Mouse (Mus musculus) CH12.LX (cell line): ENCODE results near the gene Rnf126. TPM values are rescaled to one million over a fixed set of nuclear protein-coding genes. Genes with fewer than 3 reads are reported as not detected.

ENCODE experiments used
- DNase-seq: peaks from one replicate; pipeline ENCODE4 v3.0.0-alpha.2; 2013; ENCODE audit errors: extremely low read depth
- H3K27ac ChIP-seq: 2 replicates; pipeline ENCODE4 v1.5.1; 2012; ENCODE audit warnings: low read depth, mild to moderate bottlenecking, control low read depth, moderate library complexity; ENCODE audit not compliant: insufficient read depth
- H3K27me3 ChIP-seq: replicated peaks from 2 replicates; pipeline ENCODE3; 2012; ENCODE audit warnings: inconsistent platforms
- H3K36me3 ChIP-seq, 2 experiments: replicated peaks in 1 of 2; 2 replicates each; pipeline versions ENCODE3 to v1.6.1; 2012; ENCODE audit warnings: inconsistent platforms in 1 of 2, low read length in 1 of 2, mild to moderate bottlenecking in 1 of 2, mixed read lengths in 1 of 2, moderate library complexity in 1 of 2; ENCODE audit not compliant: control insufficient read depth in 1 of 2, insufficient read depth in 1 of 2
- H3K4me1 ChIP-seq, 2 experiments: 2 replicates each; pipeline ENCODE4 v1.6.1; 2012; ENCODE audit warnings: inconsistent platforms in 1 of 2, moderate library complexity in 1 of 2; ENCODE audit not compliant: insufficient read depth in 2 of 2, control insufficient read depth in 1 of 2
- H3K4me2 ChIP-seq: 2 replicates; pipeline ENCODE4 v1.6.1; 2012; ENCODE audit warnings: low read depth, mild to moderate bottlenecking, control low read depth; ENCODE audit not compliant: poor library complexity, insufficient read depth, severe bottlenecking
- H3K4me3 ChIP-seq, 3 experiments: fragments of 150-350 bp in 1 of 3; sonication (generic) in 1 of 3; replicated peaks in 1 of 3; 2 replicates each; pipeline versions ENCODE3 to v1.5.1; 2011 to 2012; ENCODE audit warnings: low read depth in 2 of 3, low read length in 2 of 3, mild to moderate bottlenecking in 2 of 3, moderate library complexity in 2 of 3, control low read depth in 1 of 3, improper control_type of control experiment in 1 of 3, inconsistent platforms in 1 of 3, mixed read lengths in 1 of 3; ENCODE audit not compliant: poor library complexity in 1 of 3
- H3K79me2 ChIP-seq: replicated peaks from 2 replicates; pipeline ENCODE4 v1.6.1; 2012; ENCODE audit warnings: mild to moderate bottlenecking, moderate library complexity; ENCODE audit not compliant: control insufficient read depth, poor library complexity, insufficient read depth, severe bottlenecking; ENCODE audit errors: extremely low read depth
- H3K9ac ChIP-seq: 2 replicates; pipeline ENCODE4 v1.6.1; 2012; ENCODE audit warnings: low read depth, mild to moderate bottlenecking, control low read depth, moderate library complexity; ENCODE audit not compliant: insufficient read depth
- H3K9me3 ChIP-seq: replicated peaks from 2 replicates; pipeline ENCODE3; 2012; ENCODE audit warnings: low read length, inconsistent platforms, mixed read lengths
- CHD1 ChIP-seq: IDR thresholded peaks from 2 replicates; pipeline ENCODE4 v1.6.1; 2012; ENCODE audit warnings: low read depth, low read length, improper control_type of control experiment, inconsistent platforms
- CHD2 ChIP-seq: IDR thresholded peaks from 2 replicates; pipeline ENCODE4 v1.6.1; 2011; ENCODE audit warnings: low read length, improper control_type of control experiment
- CTCF ChIP-seq, 2 experiments: IDR thresholded peaks in 1 of 2; conservative IDR thresholded peaks in 1 of 2; 2 replicates each; pipeline ENCODE4 v1.5.1; 2011 to 2012; ENCODE audit warnings: low read depth in 2 of 2, low read length in 2 of 2, improper control_type of control experiment in 1 of 2, inconsistent platforms in 1 of 2, mild to moderate bottlenecking in 1 of 2, moderate library complexity in 1 of 2
- E2F4 ChIP-seq: IDR thresholded peaks from 2 replicates; pipeline ENCODE4 v1.6.1; 2011; ENCODE audit warnings: low read depth, low read length, improper control_type of control experiment; ENCODE audit not compliant: insufficient replicate concordance
- EP300 ChIP-seq: IDR thresholded peaks from 2 replicates; pipeline ENCODE4 v1.6.1; 2011; ENCODE audit warnings: low read length, improper control_type of control experiment
- IRF4 ChIP-seq: IDR thresholded peaks from 2 replicates; pipeline ENCODE4 v1.6.1; 2014; ENCODE audit warnings: low read depth, mild to moderate bottlenecking, inconsistent platforms, low read length, improper control_type of control experiment
- MAX ChIP-seq: IDR thresholded peaks from 2 replicates; pipeline ENCODE4 v1.6.1; 2011; ENCODE audit warnings: low read length, improper control_type of control experiment
- MEF2A ChIP-seq: IDR thresholded peaks from 2 replicates; pipeline ENCODE4 v1.6.1; 2014; ENCODE audit warnings: low read depth, mild to moderate bottlenecking, inconsistent platforms, low read length, improper control_type of control experiment, borderline replicate concordance
- MYC ChIP-seq: IDR thresholded peaks from 2 replicates; pipeline ENCODE4 v1.6.1; 2011; ENCODE audit warnings: low read depth, mild to moderate bottlenecking, improper control_type of control experiment, low read length
- NELFE ChIP-seq: IDR thresholded peaks from 2 replicates; pipeline ENCODE4 v1.6.1; 2011; ENCODE audit warnings: low read depth, low read length, improper control_type of control experiment
- NRF1 ChIP-seq: IDR thresholded peaks from 2 replicates; pipeline ENCODE4 v1.6.1; 2014; ENCODE audit warnings: low read depth, mild to moderate bottlenecking, inconsistent platforms, low read length, improper control_type of control experiment, moderate library complexity
- POLR2A ChIP-seq: IDR thresholded peaks from 2 replicates; pipeline ENCODE4 v1.6.1; 2011; ENCODE audit warnings: low read depth, mild to moderate bottlenecking, improper control_type of control experiment, low read length
- POLR2AphosphoS2 ChIP-seq: IDR thresholded peaks from 2 replicates; pipeline ENCODE4 v1.6.1; 2011; ENCODE audit warnings: low read depth, low read length, improper control_type of control experiment
- RAD21 ChIP-seq: IDR thresholded peaks from 2 replicates; pipeline ENCODE4 v1.6.1; 2011; ENCODE audit warnings: low read depth, mild to moderate bottlenecking, low read length, improper control_type of control experiment, moderate library complexity
- RCOR1 ChIP-seq: conservative IDR thresholded peaks from 2 replicates; pipeline ENCODE4 v1.6.1; 2012; ENCODE audit warnings: low read depth, mild to moderate bottlenecking, inconsistent platforms, low read length, improper control_type of control experiment
- SMC3 ChIP-seq: IDR thresholded peaks from 2 replicates; pipeline ENCODE4 v1.6.1; 2011; ENCODE audit warnings: low read depth, low read length, improper control_type of control experiment
- TBP ChIP-seq: conservative IDR thresholded peaks from 2 replicates; pipeline ENCODE4 v1.6.1; 2011; ENCODE audit warnings: low read depth, low read length, improper control_type of control experiment
- TCF12 ChIP-seq: IDR thresholded peaks from 2 replicates; pipeline ENCODE4 v1.6.1; 2014; ENCODE audit warnings: low read depth, mild to moderate bottlenecking, inconsistent platforms, low read length, improper control_type of control experiment
- USF2 ChIP-seq: conservative IDR thresholded peaks from 2 replicates; pipeline ENCODE4 v1.6.1; 2011; ENCODE audit warnings: low read depth, low read length, improper control_type of control experiment
- dilution Hi-C: fragments of 300-500 bp; cut with MboI; formaldehyde crosslinking; loops from 2 replicates; pipeline ENCODE4 v1.14.3; 2020; ENCODE audit warnings: low sequenced_read_pairs; ENCODE audit not compliant: extremely low pct_unique_long_range_greater_than_20kb, extremely low pct_ligation_motif_present
- in situ Hi-C: fragments of 300-500 bp; cut with MboI; formaldehyde crosslinking; loops from 3 replicates; pipeline ENCODE4 v1.14.3; 2019; ENCODE audit warnings: low sequenced_read_pairs, low pct_ligation_motif_present, low pct_unique_long_range_greater_than_20kb, mixed read lengths
- polyA plus RNA-seq: library from polyadenylated mRNA; unstranded; fragments of >175 nt; gene quantifications from 2 replicates; pipeline ENCODE4 v1.2.1, GENCODE M21; 2012; ENCODE audit warnings: low read depth; ENCODE audit not compliant: insufficient read length
- total RNA-seq, 2 experiments: library from RNA; depleted of rRNA; stranded (reverse); fragments of 300-350 nt in 1 of 2; fragments of >200 nt in 1 of 2; gene quantifications; 2 replicates each; pipeline ENCODE4 v1.2.3; 2012 to 2014

Rnf126 gene
- total and polyA plus RNA-seq, 3 experiments, result 32.4 to 112 (median 67.9) TPM

GRCm38 (mm10) chr10:79728323-79729249 is 38.2 kb downstream of the Rnf126 start:
- Histone ChIP-seq H3K27ac (no peak overlapping the region), H3K4me1 (peaks cover 7 to 8% of the 10 kb centered on the region in 2 experiments), H3K27me3 (peaks cover 16% of the 10 kb centered on the region), H3K79me2 (no peaks in the 10 kb centered on the region), H3K9ac (no peak overlapping the region), H3K36me3 (peaks cover 4 to 15% of the 10 kb centered on the region in 2 experiments), H3K4me3 (no peak overlapping the region), H3K4me2 (no peak overlapping the region), H3K9me3 (peaks cover 6% of the 10 kb centered on the region)
- no peak for TF ChIP-seq POLR2AphosphoS2
- TF ChIP-seq USF2, result no peak
- no peak for TF ChIP-seq MEF2A
- no peak for TF ChIP-seq EP300
- TF ChIP-seq POLR2A, result no peak
- no peak for TF ChIP-seq TCF12
- no peak for TF ChIP-seq E2F4
- no peak for TF ChIP-seq CHD1
- TF ChIP-seq NRF1, result no peak
- TF ChIP-seq TBP, result no peak
- no peak for TF ChIP-seq MAX
- TF ChIP-seq NELFE, result no peak
- no peak for TF ChIP-seq CHD2
- dilution Hi-C loops, result no loop called here
- in situ Hi-C loops, result no loop called here
- no peak for DNase-seq

DNA sequence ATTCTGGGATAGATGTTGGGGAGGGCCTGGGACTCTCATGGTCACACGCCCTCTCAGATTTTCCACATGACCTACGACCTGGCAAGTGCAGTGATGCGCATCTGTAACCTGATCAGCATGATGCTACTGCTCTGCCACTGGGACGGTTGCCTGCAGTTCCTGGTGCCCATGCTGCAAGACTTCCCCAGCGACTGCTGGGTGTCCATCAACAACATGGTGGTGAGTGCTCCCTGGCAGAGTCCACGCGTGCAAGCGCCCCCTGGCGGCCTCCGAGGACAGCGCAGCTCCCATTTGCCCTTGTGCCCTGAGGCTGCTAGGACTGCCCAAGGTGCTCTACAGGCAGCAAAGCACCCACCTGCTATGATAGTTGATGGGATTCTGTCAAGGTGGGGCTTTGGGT is 40.7 kb downstream of the Rnf126 start:
- Histone ChIP-seq H3K9me3 (peaks cover 4% of the 10 kb centered on the region), H3K4me1 (peaks cover 7 to 19% of the 10 kb centered on the region in 2 experiments), H3K27ac (no peak overlapping the region), H3K9ac (no peak overlapping the region), H3K36me3 (no peaks in the 10 kb centered on the region), H3K79me2 (no peaks in the 10 kb centered on the region), H3K4me3 (no peak overlapping the region), H3K4me2 (no peak overlapping the region), H3K27me3 (peaks cover 41% of the 10 kb centered on the region)
- peak; percentile 54 for DNase-seq
- TF ChIP-seq IRF4 (0 out of 2 replicates have a peak, but pooled peaks have one; percentile 8), POLR2A (no peak), MYC (0 out of 2 replicates have a peak, but pooled peaks have one; percentile 38), CTCF (conservative IDR thresholded peaks at IDR 0.05 in 1 of 2, IDR thresholded peaks at IDR 0.05 in 1 of 2; ENCODE audit: low read depth in 2 of 2, low read length in 2 of 2) (peak; percentile 48 to 86), RCOR1 (no peak), SMC3 (peak; percentile 80), RAD21 (peak; percentile 41), MAX (peak; percentile 30; the same call in 1 of the 2 replicates)
- in situ Hi-C loops (no loop called here), dilution Hi-C loops (no loop called here)
